ENCODE assay signal across 13 mouse cellular contexts in the genomic region with DNA sequence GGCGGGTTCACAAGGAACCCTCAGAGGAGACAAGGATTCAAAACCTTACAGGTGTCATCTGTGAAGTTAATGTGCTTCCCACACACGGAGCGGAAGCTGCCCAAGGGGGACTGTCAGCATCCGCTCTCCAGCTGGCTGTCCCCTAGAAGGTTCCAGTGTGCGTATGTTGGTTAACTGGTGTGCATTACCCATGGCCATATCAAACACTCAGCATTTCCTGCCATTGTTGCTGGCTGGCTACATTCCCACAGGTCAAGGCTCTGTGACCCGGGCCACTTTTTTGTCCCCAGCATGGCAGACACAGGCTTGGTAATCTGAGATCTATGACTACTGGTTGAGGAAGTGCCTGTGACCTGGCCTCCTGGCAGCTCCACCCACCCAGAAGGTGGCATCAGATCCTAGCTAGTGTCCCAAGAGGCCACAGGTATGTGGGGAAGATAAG. TPM values are rescaled to one million over a fixed set of nuclear protein-coding genes. Genes with fewer than 3 reads are reported as not detected.
DNase-seq lines count a peak whose midpoint lies in the region; ATAC-seq and TF ChIP-seq lines count a peak whose summit lies in the region.
"Had no signal": no experiment of that assay in that cellular context is flagged by ENCODE, and none has a peak within 500 bp of the region (broad histone marks: within the 10 kb centered on the region; RNA-seq: fewer than 3 reads in every experiment).

No protein-coding gene starts in this region.

- no peaks in the 10 kb centered on the region for H3K27me3 ChIP-seq in heart, embryonic 15.5 days
- H3K27me3 ChIP-seq in forebrain, embryonic 11.5 days (ENCODE audit: control insufficient read depth, insufficient read depth, low read length) = no peaks in the 10 kb centered on the region
- H3K27me3 ChIP-seq: embryonic facial prominence, embryonic 13.5 days had no signal

- 75% methylated on average over 6 of the region's 6 CpGs for WGBS in heart, embryonic 15.5 days
- 89% methylated on average over 6 of the region's 6 CpGs for WGBS in forebrain, embryonic 11.5 days

- peak; percentile 46 for DNase-seq in gastrocnemius, adult 2 months
- no peak for DNase-seq in gastrocnemius, postnatal 14 days
- peak; percentile 86 for DNase-seq in kidney, postnatal 14 days
- peak; percentile 77 to 82 for DNase-seq in lung, postnatal 4 days
- no peak for DNase-seq in forebrain, embryonic 11.5 days (ENCODE audit: low spot score)
- DNase-seq in layer of hippocampus, adult 2 months (ENCODE audit: low spot score in 2 of 2) = no peak
- DNase-seq in right cerebral cortex, postnatal 36 days (ENCODE audit: low spot score in 2 of 2) = no peak
- DNase-seq: layer of hippocampus, postnatal 36 days; right cerebral cortex, adult 18-20 months had no signal

- H3K27ac ChIP-seq in gastrocnemius, adult 2 months = peak overlapping the region; percentile 46
- peak overlapping the region; percentile 60 for H3K27ac ChIP-seq in heart, embryonic 15.5 days
- H3K27ac ChIP-seq in forebrain, embryonic 11.5 days (ENCODE audit: low read depth, low read length) = no peak overlapping the region
- no peak overlapping the region for H3K27ac ChIP-seq in layer of hippocampus, adult 2 months
- H3K27ac ChIP-seq: embryonic facial prominence, embryonic 13.5 days had no signal

- peaks cover 42% of the 10 kb centered on the region for H3K36me3 ChIP-seq in heart, embryonic 15.5 days
- H3K36me3 ChIP-seq in forebrain, embryonic 11.5 days (ENCODE audit: control insufficient read depth, insufficient read depth, low read length) = peaks cover 2% of the 10 kb centered on the region; the same call in 1 of the 2 replicates

- no peak overlapping the region for H3K4me3 ChIP-seq in gastrocnemius, adult 2 months
- no peak overlapping the region for H3K4me3 ChIP-seq in heart, embryonic 15.5 days
- no peak overlapping the region for H3K4me3 ChIP-seq in forebrain, embryonic 11.5 days (ENCODE audit: low read depth, low read length)
- no peak overlapping the region for H3K4me3 ChIP-seq in layer of hippocampus, adult 2 months
- H3K4me3 ChIP-seq: embryonic facial prominence, embryonic 13.5 days had no signal

- H3K4me2 ChIP-seq in heart, embryonic 15.5 days = no peak overlapping the region
- H3K4me2 ChIP-seq in forebrain, embryonic 11.5 days (ENCODE audit: low read depth, low read length, severe bottlenecking) = no peak overlapping the region
- H3K4me2 ChIP-seq: embryonic facial prominence, embryonic 13.5 days had no signal

- ATAC-seq in heart, embryonic 15.5 days (replicated peaks; ENCODE audit: insufficient number of reproducible peaks, insufficient read depth, low FRiP score, low read depth) = peak; percentile 54
- no peak for ATAC-seq in forebrain, embryonic 11.5 days (replicated peaks; ENCODE audit: low FRiP score)

- no peaks in the 10 kb centered on the region for H3K4me1 ChIP-seq in heart, embryonic 15.5 days (replicated peaks)
- H3K4me1 ChIP-seq in forebrain, embryonic 11.5 days (replicated peaks; ENCODE audit: control insufficient read depth, insufficient read depth, low read length) = no peaks in the 10 kb centered on the region
- H3K4me1 ChIP-seq: embryonic facial prominence, embryonic 13.5 days had no signal

- intact Hi-C loops in gastrocnemius, adult 2 months (cut with DNase I) = no loop called here
- intact Hi-C loops in gastrocnemius, postnatal 14 days (cut with DNase I; ENCODE audit: low total_unique reads) = no loop called here

- H3K9ac ChIP-seq in heart, embryonic 15.5 days = no peak overlapping the region
- H3K9ac ChIP-seq in forebrain, embryonic 11.5 days (ENCODE audit: low read length) = no peak overlapping the region
- H3K9ac ChIP-seq: embryonic facial prominence, embryonic 13.5 days had no signal

- no peak for TF ChIP-seq CTCF in gastrocnemius, adult 2 months (IDR thresholded peaks at IDR 0.05)
- no peak for TF ChIP-seq CTCF in layer of hippocampus, adult 2 months (conservative IDR thresholded peaks at IDR 0.05)

- no peaks in the 10 kb centered on the region; the same call in 1 of the 2 replicates for H3K9me3 ChIP-seq in heart, embryonic 15.5 days (replicated peaks)
- peaks cover 7% of the 10 kb centered on the region; the same call in 1 of the 2 replicates for H3K9me3 ChIP-seq in forebrain, embryonic 11.5 days (ENCODE audit: control insufficient read depth, low read length)

RNA-seq across cellular contexts. Expression of gene Tomm40, which starts 7.5 kb away (rescaled TPM):
- total RNA-seq in gastrocnemius, adult 2 months (2021) = 10 to 100 TPM; 41.0 to 52.4 TPM
- 10 to 100 TPM; 52.9 to 55.7 TPM for total RNA-seq in gastrocnemius, postnatal 14 days (2021)
- 142 and 164 TPM in 2 replicates for polyA plus RNA-seq in heart, embryonic 15.5 days (2015; fragmentation: Nextera tagmentation; extraction: Ambion mirVana)
- 160 and 171 TPM in 2 replicates for polyA plus RNA-seq in forebrain, embryonic 11.5 days (2014; fragmentation: Nextera tagmentation; extraction: Ambion mirVana)
- total RNA-seq in layer of hippocampus, adult 2 months (2021) = 100 to 1,000 TPM; 110 TPM

RNA-seq across cellular contexts. Expression of gene Apoe, which starts 23.8 kb away (rescaled TPM):
- 10 to 100 TPM; 38.0 to 61.8 TPM for total RNA-seq in gastrocnemius, adult 2 months (2021)
- total RNA-seq in gastrocnemius, postnatal 14 days (2021) = 10 to 100 TPM; 56.6 to 84.2 TPM
- polyA plus RNA-seq in heart, embryonic 15.5 days (2015; fragmentation: Nextera tagmentation; extraction: Ambion mirVana) = 596 and 739 TPM in 2 replicates
- 125 and 152 TPM in 2 replicates for polyA plus RNA-seq in forebrain, embryonic 11.5 days (2014; fragmentation: Nextera tagmentation; extraction: Ambion mirVana)
- total RNA-seq in layer of hippocampus, adult 2 months (2021) = 1,000 to 10,000 TPM; 2,242 to 2,264 TPM

RNA-seq across cellular contexts. Expression of gene Nectin2, which starts 27.5 kb away (rescaled TPM):
- 1 to 10 TPM; 1.4 to 1.5 TPM for total RNA-seq in gastrocnemius, adult 2 months (2021)
- 10 to 100 TPM in 1 of 2 experiments, 1 to 10 TPM in 1; 9.8 to 12.9 TPM for total RNA-seq in gastrocnemius, postnatal 14 days (2021)
- polyA plus RNA-seq in heart, embryonic 15.5 days (2015; fragmentation: Nextera tagmentation; extraction: Ambion mirVana) = 66.5 and 81.4 TPM in 2 replicates
- polyA plus RNA-seq in forebrain, embryonic 11.5 days (2014; fragmentation: Nextera tagmentation; extraction: Ambion mirVana) = 56.0 and 59.2 TPM in 2 replicates
- total RNA-seq in layer of hippocampus, adult 2 months (2021) = 1 to 10 TPM; 4.5 to 5.9 TPM
- total RNA-seq: monocyte, adult 5-6 weeks had no signal

RNA-seq across cellular contexts. Expression of gene Apoc1, which starts 30.3 kb away (rescaled TPM):
- 1 to 10 TPM in 1 of 2 experiments, under 1 TPM in 1; 0.64 to 1.1 TPM for total RNA-seq in gastrocnemius, adult 2 months (2021)
- 1 to 10 TPM in 1 of 2 experiments, not detected in 1; 1.3 TPM for total RNA-seq in gastrocnemius, postnatal 14 days (2021)
- polyA plus RNA-seq in heart, embryonic 15.5 days (2015; fragmentation: Nextera tagmentation; extraction: Ambion mirVana) = 12.3 and 17.0 TPM in 2 replicates
- 1.00 and 2.0 TPM in 2 replicates for polyA plus RNA-seq in forebrain, embryonic 11.5 days (2014; fragmentation: Nextera tagmentation; extraction: Ambion mirVana)
- 1 to 10 TPM; 3.1 to 3.5 TPM for total RNA-seq in layer of hippocampus, adult 2 months (2021)

RNA-seq across cellular contexts. Expression of gene Apoc4, which starts 41.5 kb away (rescaled TPM):
- total RNA-seq in gastrocnemius, adult 2 months (2021) = not detected
- not detected for total RNA-seq in gastrocnemius, postnatal 14 days (2021)
- polyA plus RNA-seq in heart, embryonic 15.5 days (2015; fragmentation: Nextera tagmentation; extraction: Ambion mirVana) = 0.34 and 2.5 TPM in 2 replicates
- polyA plus RNA-seq in forebrain, embryonic 11.5 days (2014; fragmentation: Nextera tagmentation; extraction: Ambion mirVana) = not detected in 2 replicates
- not detected for total RNA-seq in layer of hippocampus, adult 2 months (2021)
- total RNA-seq: gastrocnemius, adult 8-10 months; layer of hippocampus, postnatal 36 days had no signal
- polyA plus RNA-seq: embryonic facial prominence, embryonic 13.5 days had no signal

Comparison
In these comparisons a context has a peak if more than half of its experiments do, and no peak if none do; other contexts are left out.
1. DNase-seq: peak in gastrocnemius, adult 2 months (single experiment), kidney, postnatal 14 days (single experiment) and lung, postnatal 4 days (2 of 2); none in gastrocnemius, postnatal 14 days (single experiment), forebrain, embryonic 11.5 days (single experiment), layer of hippocampus, adult 2 months (0 of 2) and right cerebral cortex, postnatal 36 days (0 of 2).
2. H3K27ac ChIP-seq: peak in gastrocnemius, adult 2 months (single experiment) and heart, embryonic 15.5 days (single experiment); none in forebrain, embryonic 11.5 days (single experiment) and layer of hippocampus, adult 2 months (single experiment).
3. RNA of gene Apoe, which starts 23.8 kb away (total RNA-seq): 2,242 to 2,264 TPM in layer of hippocampus, adult 2 months; 56.6 to 84.2 TPM in gastrocnemius, postnatal 14 days and 38.0 to 61.8 TPM in gastrocnemius, adult 2 months; every median in the first group is over 10 times any median in the second.